Mouse (Mus musculus) limb, embryonic 12.5 days (tissue): ENCODE measurements around the gene Hils1. TPM values are rescaled to one million over a fixed set of nuclear protein-coding genes. Genes with fewer than 3 reads are reported as not detected.
"Not testable (repeated sequence)": the region's sequence is repeated elsewhere in the genome, so short reads cannot be mapped to it uniquely, and the experiment has no call there.

ENCODE experiments used
- ATAC-seq: fragments of 200-750 bp; cut with Nextera tagmentation; 2 replicates; pipeline ENCODE4 v1.8.0; 2017; ENCODE audit warnings: low read depth, moderate TSS enrichment; ENCODE audit not compliant: insufficient number of reproducible peaks, insufficient read depth, low FRiP score, low TSS enrichment
- H3K27ac ChIP-seq: fragments of 300-500 bp; sonication (generic); 2 replicates; pipeline ENCODE4 v1.5.1; 2016; ENCODE audit warnings: mild to moderate bottlenecking, moderate library complexity
- H3K27me3 ChIP-seq: fragments of 300-500 bp; sonication (generic); 2 replicates; pipeline ENCODE4 v1.6.1; 2016; ENCODE audit warnings: mild to moderate bottlenecking, moderate library complexity
- H3K36me3 ChIP-seq: fragments of 300-500 bp; sonication (generic); 2 replicates; pipeline ENCODE4 v1.6.1; 2016; ENCODE audit warnings: mild to moderate bottlenecking, moderate library complexity
- H3K4me1 ChIP-seq: fragments of 300-500 bp; sonication (generic); replicated peaks from 2 replicates; pipeline ENCODE4 v1.6.1; 2016
- H3K4me2 ChIP-seq: fragments of 300-500 bp; sonication (generic); 2 replicates; pipeline ENCODE4 v1.6.1; 2016; ENCODE audit warnings: mild to moderate bottlenecking, moderate library complexity
- H3K4me3 ChIP-seq: fragments of 300-500 bp; sonication (generic); replicated peaks from 2 replicates; pipeline ENCODE4 v1.5.1; 2016; ENCODE audit warnings: mild to moderate bottlenecking
- H3K9ac ChIP-seq: fragments of 300-500 bp; sonication (generic); replicated peaks from 2 replicates; pipeline ENCODE4 v1.6.1; 2016; ENCODE audit warnings: mild to moderate bottlenecking, moderate library complexity
- H3K9me3 ChIP-seq: fragments of 300-500 bp; sonication (generic); 2 replicates; pipeline ENCODE4 v1.6.1; 2016; ENCODE audit warnings: mild to moderate bottlenecking, moderate library complexity
- WGBS: fragments of 180-500 bp; shearing (Covaris S2); methylation state at CpG from one replicate; pipeline ENCODE4 v1.1.7; 2016; 5-methylcytosine and 5-hydroxymethylcytosine counted together
- polyA plus RNA-seq: library from polyadenylated mRNA; unstranded; fragments of >200 nt; fragmentation: Nextera tagmentation; extraction: Ambion mirVana; gene quantifications from 2 replicates; pipeline ENCODE4 v1.2.1, GENCODE M21; 2016

Hils1 gene
- polyA plus RNA-seq, 1 experiment from 2014 or later, result not detected

DNA sequence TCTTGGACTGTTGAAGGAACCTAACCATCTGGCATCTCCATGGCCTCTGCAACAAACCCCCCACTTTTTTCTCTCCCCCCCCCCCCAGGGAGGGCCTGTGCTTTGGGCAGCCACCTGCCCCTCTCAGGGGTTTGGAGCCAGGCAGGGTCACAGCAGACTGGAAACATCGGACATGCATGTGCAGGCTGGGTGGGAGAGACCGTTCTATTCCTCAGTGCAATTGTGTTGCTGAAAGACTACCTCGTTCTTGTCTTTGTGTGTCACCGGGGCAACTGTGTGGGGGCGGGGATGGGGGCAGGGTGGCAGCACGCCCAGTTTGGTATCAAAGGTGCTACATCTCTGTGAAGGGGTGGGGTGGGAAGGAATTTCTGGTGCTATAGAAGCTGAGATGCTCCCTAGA lies 15.2 kb upstream of the Hils1 start:
- peaks cover 4% of the 10 kb centered on the region; the same call in 1 of the 2 replicates for H3K4me1 ChIP-seq
- H3K27ac ChIP-seq, result 0 out of 2 replicates have a peak overlapping the region, but pooled peaks have one; percentile 35
- H3K4me3 ChIP-seq, result no peak overlapping the region
- ATAC-seq, result no peak
- peaks cover 49% of the 10 kb centered on the region for H3K36me3 ChIP-seq
- no peak overlapping the region for H3K9ac ChIP-seq
- WGBS, result 24% methylated on average over 6 of the region's 6 CpGs
- H3K4me2 ChIP-seq, result no peak overlapping the region
- H3K27me3 ChIP-seq, result no peaks in the 10 kb centered on the region
- no peaks in the 10 kb centered on the region for H3K9me3 ChIP-seq

DNA sequence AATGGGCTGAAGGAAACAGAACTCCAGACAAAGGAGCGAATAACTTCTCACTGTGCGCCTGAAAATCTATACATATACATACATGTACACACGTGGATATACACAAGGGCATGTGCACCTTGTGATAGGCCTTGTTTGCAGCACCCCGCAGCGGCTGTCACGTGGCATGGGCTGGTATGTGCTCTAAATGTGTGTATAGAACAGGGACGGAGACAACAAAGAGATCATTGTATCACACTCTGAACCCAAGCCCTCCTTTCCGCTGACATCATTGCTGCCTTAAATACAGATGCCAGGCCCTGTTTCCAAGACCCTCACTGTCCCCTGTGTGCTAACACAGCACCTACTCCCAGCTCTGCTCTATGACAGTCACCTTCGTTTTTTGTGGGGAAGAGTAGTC lies 12.3 kb upstream of the Hils1 start:
- Histone ChIP-seq H3K36me3 (peaks cover 19% of the 10 kb centered on the region), H3K9ac (no peak overlapping the region), H3K4me3 (0 out of 2 replicates have a peak overlapping the region, but pooled peaks have one; percentile 15), H3K4me1 (peaks cover 11% of the 10 kb centered on the region), H3K9me3 (no peaks in the 10 kb centered on the region), H3K4me2 (peak overlapping the region; percentile 32), H3K27ac (0 out of 2 replicates have a peak overlapping the region, but pooled peaks have one; percentile 25), H3K27me3 (no peaks in the 10 kb centered on the region)
- 76% methylated on average over 9 of the region's 9 CpGs for WGBS
- ATAC-seq, result no peak

DNA sequence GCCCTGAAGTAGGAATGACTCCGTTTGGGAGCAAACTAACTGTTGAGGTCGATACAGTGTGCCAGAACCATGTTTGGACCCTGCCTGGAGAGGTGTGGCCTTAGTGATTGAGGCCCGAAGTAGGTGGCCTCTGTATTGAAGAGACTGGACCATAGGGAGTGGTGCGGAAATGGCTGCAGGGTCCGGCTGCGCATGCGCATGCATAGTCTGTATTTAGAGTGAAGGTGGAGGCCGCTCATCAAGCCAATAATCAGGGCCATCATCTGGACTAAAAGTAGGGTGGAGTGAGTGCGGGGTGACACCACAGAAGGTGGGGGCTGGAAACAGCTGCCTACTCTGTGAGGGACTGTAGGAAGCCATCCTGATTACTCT lies 9.7 kb upstream of the Hils1 start:
- Histone ChIP-seq H3K36me3 (no peaks in the 10 kb centered on the region), H3K27me3 (no peaks in the 10 kb centered on the region), H3K9me3 (no peaks in the 10 kb centered on the region), H3K4me3 (no peak overlapping the region), H3K27ac (peak overlapping the region; percentile 50; the same call in 1 of the 2 replicates), H3K4me1 (peaks cover 7% of the 10 kb centered on the region), H3K4me2 (0 out of 2 replicates have a peak overlapping the region, but pooled peaks have one; percentile 17), H3K9ac (no peak overlapping the region)
- ATAC-seq, result no peak
- 81% methylated on average over 9 of the region's 9 CpGs for WGBS

DNA sequence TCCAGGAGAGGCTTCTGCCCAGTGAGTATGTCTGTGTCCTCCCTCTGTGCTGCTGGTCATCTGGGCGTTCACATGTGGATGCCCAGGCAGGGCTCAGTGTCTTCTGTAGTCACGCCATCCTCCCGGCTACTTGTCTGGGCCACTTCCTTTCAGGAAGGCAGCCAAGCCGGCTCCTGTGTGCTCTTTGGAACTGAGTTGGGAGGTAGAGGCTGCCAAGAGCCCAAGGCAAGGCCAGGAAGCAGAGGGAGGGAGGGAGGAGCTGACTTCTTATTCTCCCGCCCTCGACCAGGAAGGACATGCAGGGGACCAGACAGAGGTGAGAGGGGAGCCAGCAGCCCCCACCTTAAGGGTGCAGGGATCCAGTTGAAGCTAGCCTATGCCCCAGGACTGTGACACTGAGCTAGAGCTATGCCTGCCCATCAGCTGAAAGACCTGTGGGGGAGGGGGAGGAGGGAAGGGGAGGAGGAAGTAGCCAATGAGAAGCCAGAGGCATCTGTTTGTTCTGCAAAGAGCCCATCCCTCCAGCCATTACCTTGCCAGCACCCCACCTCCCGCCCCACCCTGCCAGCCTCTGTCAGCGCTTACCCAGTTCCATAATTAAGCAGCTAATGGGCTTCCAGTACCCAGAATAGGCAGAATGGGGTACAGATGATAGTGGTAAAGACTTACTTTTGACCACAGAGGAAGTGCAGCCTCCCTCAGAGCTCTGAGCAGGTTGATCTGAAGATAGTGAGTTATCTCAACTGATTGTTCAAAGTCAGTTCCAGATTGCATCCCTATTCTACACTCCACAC lies 9.1 kb upstream of the Hils1 start:
- WGBS, result 22% methylated on average over 8 of the region's 8 CpGs
- H3K9ac ChIP-seq, result no peak overlapping the region; the same call in 1 of the 2 replicates
- no peak for ATAC-seq

DNA sequence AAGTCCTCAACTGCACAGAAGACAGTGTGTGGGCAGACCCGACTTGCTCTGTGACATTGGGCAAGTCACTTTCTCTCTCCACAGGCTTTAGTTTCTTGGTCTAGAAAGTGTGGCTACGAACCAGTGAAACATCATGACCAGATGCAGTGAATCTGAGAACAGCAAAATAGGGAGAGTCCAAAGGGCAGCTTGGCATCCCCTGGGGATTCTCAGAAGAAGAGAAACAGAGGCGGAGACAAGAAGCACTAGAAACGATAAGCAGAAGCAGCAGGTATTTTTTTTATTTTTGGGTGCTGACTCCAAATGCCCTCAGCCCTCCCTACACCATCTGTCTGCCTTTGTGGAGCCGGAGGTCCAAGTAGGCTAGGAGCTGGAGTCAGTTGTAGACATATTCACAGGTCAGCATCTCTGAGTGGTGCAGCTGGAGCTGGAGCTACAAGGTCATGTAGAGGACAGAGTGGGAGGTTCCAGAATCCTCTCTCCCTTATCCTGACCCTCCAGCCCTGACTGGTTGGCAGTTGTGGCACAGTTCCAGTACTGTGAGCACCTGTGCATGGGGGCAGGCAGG lies 4.8 kb upstream of the Hils1 start:
- H3K4me1 ChIP-seq, result peaks cover 7% of the 10 kb centered on the region
- no peak overlapping the region for H3K4me3 ChIP-seq
- H3K27me3 ChIP-seq, result no peaks in the 10 kb centered on the region
- H3K9me3 ChIP-seq, result no peaks in the 10 kb centered on the region
- H3K36me3 ChIP-seq, result no peaks in the 10 kb centered on the region
- ATAC-seq, result no peak
- H3K4me2 ChIP-seq, result no peak overlapping the region
- 83% methylated on average over 5 of the region's 5 CpGs for WGBS
- no peak overlapping the region for H3K27ac ChIP-seq
- H3K9ac ChIP-seq, result no peak overlapping the region

More for the DNA sequence above, 9.1 kb upstream of the Hils1 start:
- no peaks in the 10 kb centered on the region for H3K9me3 ChIP-seq
- H3K36me3 ChIP-seq, result no peaks in the 10 kb centered on the region
- H3K27me3 ChIP-seq, result no peaks in the 10 kb centered on the region
- peak overlapping the region; percentile 50; the same call in 1 of the 2 replicates for H3K27ac ChIP-seq
- no peak overlapping the region for H3K4me3 ChIP-seq
- peak overlapping the region; percentile 17; the same call in 1 of the 2 replicates for H3K4me2 ChIP-seq
- H3K4me1 ChIP-seq, result peaks cover 7% of the 10 kb centered on the region

DNA sequence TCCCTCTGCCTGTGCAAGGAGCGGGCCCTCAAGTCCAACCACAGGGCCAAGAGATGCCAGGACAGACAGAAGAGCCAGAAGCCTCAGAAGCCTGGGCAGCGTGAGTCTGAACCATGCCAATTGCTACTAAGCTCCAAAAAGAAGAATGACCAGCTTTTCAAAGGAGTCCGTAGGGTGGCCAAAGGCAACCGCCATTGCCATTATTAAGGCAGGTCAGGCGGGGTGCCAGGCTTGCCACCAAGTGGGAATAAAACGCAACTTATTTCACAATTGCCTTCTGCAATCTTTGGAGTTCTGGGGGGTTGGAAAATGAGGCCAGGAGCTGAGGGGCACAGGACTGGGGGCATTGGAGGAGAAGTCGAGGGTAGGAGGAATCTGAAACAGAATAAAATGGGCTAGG lies 794 bp downstream of the Hils1 start:
- no peak overlapping the region for H3K4me2 ChIP-seq
- WGBS, result 79% methylated on average over 7 of the region's 7 CpGs
- no peaks in the 10 kb centered on the region for H3K36me3 ChIP-seq
- no peak overlapping the region for H3K9ac ChIP-seq
- no peak overlapping the region for H3K4me3 ChIP-seq
- H3K9me3 ChIP-seq, result no peaks in the 10 kb centered on the region
- H3K4me1 ChIP-seq, result no peaks in the 10 kb centered on the region
- no peak overlapping the region for H3K27ac ChIP-seq
- ATAC-seq, result no peak
- peaks cover 15% of the 10 kb centered on the region for H3K27me3 ChIP-seq

DNA sequence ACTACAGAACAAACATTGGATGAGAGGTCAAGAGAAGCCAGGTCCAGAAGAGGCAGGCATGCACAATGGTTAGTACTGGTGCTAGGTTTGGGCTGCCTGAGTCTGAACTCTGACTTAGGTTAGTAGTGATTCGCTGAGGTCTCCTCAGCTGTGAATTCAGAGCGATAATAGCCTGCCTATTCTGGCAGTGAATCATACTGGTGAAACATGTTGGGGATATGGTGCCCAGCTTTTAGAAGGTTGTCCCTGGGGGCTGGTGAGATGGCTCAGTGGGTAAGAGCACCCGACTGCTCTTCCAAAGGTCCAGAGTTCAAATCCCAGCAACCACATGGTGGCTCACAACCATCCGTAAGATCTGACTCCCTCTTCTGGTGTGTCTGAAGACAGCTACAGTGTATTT lies 2.3 kb downstream of the Hils1 start:
- H3K9me3 ChIP-seq, H3K4me1 ChIP-seq, H3K27ac ChIP-seq, H3K36me3 ChIP-seq, H3K4me2 ChIP-seq, H3K9ac ChIP-seq, ATAC-seq, H3K4me3 ChIP-seq: not testable (repeated sequence)
- H3K27me3 ChIP-seq, result peaks cover 15% of the 10 kb centered on the region
- 95% methylated on average over 4 of the region's 4 CpGs for WGBS

DNA sequence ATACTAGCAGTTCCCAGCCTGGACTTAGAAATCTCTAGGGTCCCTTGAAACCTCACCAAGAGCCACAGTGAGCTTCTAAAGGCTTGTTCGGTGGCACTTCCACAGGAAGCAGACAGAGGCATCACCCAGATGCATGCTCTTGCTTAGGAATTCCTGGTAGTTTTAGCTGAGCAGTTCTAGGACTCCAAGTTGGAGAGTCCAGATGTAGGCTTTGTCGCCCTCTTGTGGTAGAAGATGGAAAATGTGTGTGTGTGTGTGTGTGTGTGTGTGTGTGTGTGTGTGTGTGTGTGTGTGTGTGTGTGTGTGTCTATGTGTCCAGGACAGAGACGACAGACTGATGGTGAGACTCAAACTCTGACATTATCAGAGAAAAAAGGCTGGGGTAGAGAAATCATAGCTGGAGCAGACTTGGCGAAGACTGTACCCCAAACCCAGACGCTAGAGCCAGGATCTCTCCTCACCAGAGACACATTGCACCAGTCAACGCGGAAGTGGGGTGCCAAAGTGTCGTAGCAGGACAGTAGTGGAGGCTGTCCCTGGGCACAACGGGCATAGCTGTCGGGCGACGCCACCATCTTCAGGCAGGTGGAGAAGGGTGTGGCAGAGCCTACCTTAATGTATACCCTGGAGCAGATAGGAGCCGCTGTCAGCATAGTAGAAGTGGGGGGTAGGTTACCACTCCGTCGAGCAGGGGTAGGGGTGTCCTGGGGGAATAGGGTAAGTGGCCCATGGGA lies 3.0 kb downstream of the Hils1 start:
- Histone ChIP-seq H3K9ac (no peak overlapping the region), H3K9me3 (no peaks in the 10 kb centered on the region), H3K4me2 (no peak overlapping the region), H3K27ac (no peak overlapping the region), H3K4me1 (no peaks in the 10 kb centered on the region), H3K27me3 (peaks cover 15% of the 10 kb centered on the region), H3K36me3 (no peaks in the 10 kb centered on the region), H3K4me3 (no peak overlapping the region)
- no peak for ATAC-seq
- WGBS, result 62% methylated on average over 15 of the region's 15 CpGs

DNA sequence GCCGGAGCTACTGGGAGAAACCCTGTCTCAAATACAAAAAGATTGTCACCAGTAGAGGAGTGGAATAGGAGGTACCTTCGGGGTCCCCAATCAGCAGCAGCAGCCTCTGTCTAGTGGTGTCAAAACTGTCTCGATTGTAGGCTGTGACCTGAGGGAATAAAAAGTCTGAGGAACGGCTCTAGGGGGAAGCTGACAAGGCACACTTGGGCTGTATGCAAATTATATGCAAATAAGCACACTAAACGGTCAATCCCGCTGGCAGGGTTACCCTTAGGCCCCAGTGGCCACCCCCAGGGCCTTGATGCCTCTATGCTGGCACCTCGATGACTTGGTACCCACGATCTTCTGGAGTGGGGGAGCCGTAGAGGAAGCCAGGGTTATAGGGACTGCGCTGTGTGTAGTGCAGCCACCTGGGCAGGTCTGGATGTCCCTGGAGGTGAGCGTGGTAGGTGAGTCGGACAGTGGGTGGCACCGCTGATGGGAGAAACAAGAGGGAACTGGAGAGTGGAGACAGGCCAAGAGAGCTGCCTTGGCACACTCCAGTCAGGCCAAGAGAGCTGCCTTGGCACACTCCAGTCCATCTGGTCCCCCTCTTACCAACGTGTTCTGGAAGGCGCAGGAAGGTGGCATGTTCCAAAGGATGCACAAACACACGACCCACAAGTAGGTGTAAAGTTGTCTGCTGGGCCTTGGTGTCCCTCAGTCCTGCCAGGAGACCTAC lies 4.7 kb downstream of the Hils1 start:
- no peak overlapping the region for H3K4me2 ChIP-seq
- H3K4me3 ChIP-seq, result no peak overlapping the region
- no peak overlapping the region for H3K9ac ChIP-seq
- 64% methylated on average over 16 of the region's 16 CpGs for WGBS
- peaks cover 15% of the 10 kb centered on the region for H3K27me3 ChIP-seq
- no peak overlapping the region for H3K27ac ChIP-seq
- no peaks in the 10 kb centered on the region for H3K4me1 ChIP-seq
- H3K36me3 ChIP-seq, result no peaks in the 10 kb centered on the region
- ATAC-seq, result no peak
- no peaks in the 10 kb centered on the region for H3K9me3 ChIP-seq

DNA sequence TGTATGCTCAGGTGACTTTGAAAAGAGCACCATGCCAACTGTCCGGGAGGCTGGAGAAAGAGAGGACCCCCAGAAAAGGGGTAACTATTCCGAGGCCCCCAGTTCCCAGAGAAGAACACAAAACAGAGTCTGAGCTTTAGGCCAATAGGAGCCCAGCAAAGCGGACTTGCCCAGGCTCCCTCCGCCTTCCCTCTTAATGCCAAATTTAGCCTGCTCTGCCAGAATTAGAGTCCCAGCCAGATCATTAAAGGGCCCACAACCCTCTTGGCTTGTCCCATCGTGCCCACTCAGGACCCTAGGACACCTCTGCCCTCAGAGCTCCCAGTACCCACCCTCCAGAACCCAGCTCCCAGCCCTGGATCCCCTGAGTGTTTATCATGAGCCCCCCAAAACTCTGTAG lies 5.5 kb downstream of the Hils1 start:
- H3K36me3 ChIP-seq, result no peaks in the 10 kb centered on the region
- ATAC-seq, result no peak
- peaks cover 15% of the 10 kb centered on the region for H3K27me3 ChIP-seq
- H3K4me2 ChIP-seq, result no peak overlapping the region
- WGBS, result 61% methylated on average over 5 of the region's 5 CpGs
- no peak overlapping the region for H3K4me3 ChIP-seq
- H3K9ac ChIP-seq, result no peak overlapping the region
- no peaks in the 10 kb centered on the region for H3K4me1 ChIP-seq
- no peaks in the 10 kb centered on the region for H3K9me3 ChIP-seq
- H3K27ac ChIP-seq, result no peak overlapping the region

DNA sequence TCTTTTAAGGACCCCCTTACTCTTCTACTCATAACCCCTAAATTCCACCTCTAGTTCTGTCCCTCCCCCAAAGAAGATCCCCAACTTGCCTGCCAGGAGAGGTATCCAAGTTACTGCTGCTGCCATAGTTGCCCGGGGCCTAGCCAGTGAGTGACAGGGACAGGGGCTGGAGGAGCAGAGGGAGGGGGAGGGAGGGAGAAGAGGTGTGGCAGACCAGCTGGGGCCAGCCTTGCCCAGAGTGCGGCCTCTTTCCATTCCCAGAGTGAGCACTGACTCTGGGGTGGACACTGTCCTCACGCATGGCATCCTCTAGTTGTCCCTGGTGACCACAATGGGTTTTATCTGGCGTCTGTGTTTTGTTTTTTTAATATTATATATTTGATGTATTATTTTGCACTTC lies 5.9 kb downstream of the Hils1 start:
- 0 out of 2 replicates have a peak, but pooled peaks cover 4% of the 10 kb centered on the region for H3K4me1 ChIP-seq
- no peak overlapping the region for H3K4me2 ChIP-seq
- H3K9me3 ChIP-seq, result no peaks in the 10 kb centered on the region
- no peaks in the 10 kb centered on the region for H3K36me3 ChIP-seq
- 0 out of 2 replicates have a peak, but pooled peaks have one; percentile 40 for ATAC-seq
- 53% methylated on average over 4 of the region's 4 CpGs for WGBS
- peaks cover 15% of the 10 kb centered on the region for H3K27me3 ChIP-seq
- H3K4me3 ChIP-seq, result no peak overlapping the region
- H3K27ac ChIP-seq, result no peak overlapping the region
- no peak overlapping the region for H3K9ac ChIP-seq
